Mouse (Mus musculus) intestine, postnatal 0 days (tissue): ENCODE measurements around the gene Ap3m1. TPM values are rescaled to one million over a fixed set of nuclear protein-coding genes. Genes with fewer than 3 reads are reported as not detected.

Experiments
- ATAC-seq: fragments of 200-750 bp; cut with Nextera tagmentation; 2 replicates; pipeline ENCODE4 v1.8.0; 2017; ENCODE audit warnings: mild to moderate bottlenecking, moderate TSS enrichment, moderate library complexity
- H3K27ac ChIP-seq: fragments of 300-500 bp; sonication (generic); 2 replicates; pipeline ENCODE4 v1.5.1; 2014; ENCODE audit warnings: mild to moderate bottlenecking, low read depth, low read length, moderate library complexity
- H3K27me3 ChIP-seq: fragments of 300-500 bp; sonication (generic); replicated peaks from 2 replicates; pipeline ENCODE4 v1.6.1; 2014; ENCODE audit warnings: low read length, mixed read lengths; ENCODE audit not compliant: control insufficient read depth, insufficient read depth
- H3K36me3 ChIP-seq: fragments of 300-500 bp; sonication (generic); 2 replicates; pipeline ENCODE4 v1.6.1; 2014; ENCODE audit warnings: mild to moderate bottlenecking, moderate library complexity; ENCODE audit not compliant: control insufficient read depth, insufficient read depth
- H3K4me1 ChIP-seq: fragments of 300-500 bp; sonication (generic); replicated peaks from 2 replicates; pipeline ENCODE4 v1.6.1; 2014; ENCODE audit warnings: antibody characterized with exemption, low read length, mixed read lengths; ENCODE audit not compliant: control insufficient read depth, insufficient read depth
- H3K4me2 ChIP-seq: fragments of 300-500 bp; sonication (generic); replicated peaks from 2 replicates; pipeline ENCODE4 v1.6.1; 2014; ENCODE audit warnings: low read depth, mild to moderate bottlenecking, moderate library complexity
- H3K4me3 ChIP-seq: fragments of 300-500 bp; sonication (generic); 2 replicates; pipeline ENCODE4 v1.5.1; 2014; ENCODE audit warnings: low read depth, low read length
- H3K9ac ChIP-seq: fragments of 300-500 bp; sonication (generic); 2 replicates; pipeline ENCODE4 v1.6.1; 2014; ENCODE audit warnings: mild to moderate bottlenecking, low read depth, low read length
- H3K9me3 ChIP-seq: fragments of 300-500 bp; sonication (generic); 2 replicates; pipeline ENCODE4 v1.6.1; 2016; ENCODE audit warnings: mixed run types; ENCODE audit not compliant: control insufficient read depth
- CTCF ChIP-seq: sonication (generic); IDR thresholded peaks from 2 replicates; pipeline ENCODE4 v1.5.1; 2016; ENCODE audit warnings: low read depth, mild to moderate bottlenecking, control low read depth, antibody characterized with exemption, moderate library complexity
- WGBS: fragments of 180-500 bp; shearing (Covaris S2); extraction: QIAGEN DNeasy Blood & Tissue Kit; methylation state at CpG from one replicate; pipeline ENCODE4 v1.1.7; 2014; 5-methylcytosine and 5-hydroxymethylcytosine counted together
- polyA plus RNA-seq: library from polyadenylated mRNA; unstranded; fragments of >200 nt; fragmentation: Nextera tagmentation; extraction: Ambion mirVana; gene quantifications from 2 replicates; pipeline ENCODE4 v1.2.1, GENCODE M21; 2015

Gene Ap3m1
- polyA plus RNA-seq, 1 experiment from 2014 or later, result 58.8 TPM

DNA sequence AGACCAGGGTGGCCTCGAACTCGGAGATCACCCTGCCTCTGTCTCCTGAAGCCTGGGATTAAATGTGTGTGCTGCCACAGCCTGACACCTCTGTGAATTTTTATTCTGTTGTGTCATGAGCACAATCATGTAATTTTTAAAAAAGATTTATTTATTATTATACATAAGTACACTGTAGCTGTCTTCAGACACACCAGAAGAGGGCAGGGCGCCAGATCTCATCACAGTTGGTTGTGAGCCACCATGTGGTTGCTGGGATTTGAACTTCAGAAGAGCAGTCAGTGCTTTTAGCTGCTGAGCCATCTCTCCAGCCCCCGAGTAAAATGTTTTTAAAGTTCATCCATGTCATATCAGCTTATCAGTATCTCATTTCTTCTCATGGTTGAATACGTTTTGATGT, 33.4 kb upstream of the Ap3m1 start:
- WGBS, result 67% methylated on average over 5 of the region's 5 CpGs
- no peaks in the 10 kb centered on the region for H3K27me3 ChIP-seq
- no peak overlapping the region for H3K27ac ChIP-seq
- TF ChIP-seq CTCF, result peak; percentile 22; the same call in 1 of the 2 replicates
- H3K9ac ChIP-seq, result no peak overlapping the region
- H3K4me2 ChIP-seq, result no peak overlapping the region
- ATAC-seq, result no peak
- H3K4me1 ChIP-seq, result peaks cover 31% of the 10 kb centered on the region
- no peak overlapping the region for H3K4me3 ChIP-seq
- H3K36me3 ChIP-seq, result no peaks in the 10 kb centered on the region
- H3K9me3 ChIP-seq, result no peaks in the 10 kb centered on the region

- Histone ChIP-seq H3K27ac (no peak overlapping the region), H3K9ac (no peak overlapping the region), H3K36me3 (no peaks in the 10 kb centered on the region), H3K9me3 (no peaks in the 10 kb centered on the region), H3K4me3 (no peak overlapping the region), H3K4me1 (peaks cover 30% of the 10 kb centered on the region), H3K27me3 (no peaks in the 10 kb centered on the region), H3K4me2 (no peak overlapping the region)
- WGBS, result 68% methylated on average over 1 of the region's 1 CpGs
- ATAC-seq, result no peak
- TF ChIP-seq CTCF, result no peak
These were observed 30.5 kb upstream of the Ap3m1 start for GRCm38 (mm10) chr14:21082823-21083222.

DNA sequence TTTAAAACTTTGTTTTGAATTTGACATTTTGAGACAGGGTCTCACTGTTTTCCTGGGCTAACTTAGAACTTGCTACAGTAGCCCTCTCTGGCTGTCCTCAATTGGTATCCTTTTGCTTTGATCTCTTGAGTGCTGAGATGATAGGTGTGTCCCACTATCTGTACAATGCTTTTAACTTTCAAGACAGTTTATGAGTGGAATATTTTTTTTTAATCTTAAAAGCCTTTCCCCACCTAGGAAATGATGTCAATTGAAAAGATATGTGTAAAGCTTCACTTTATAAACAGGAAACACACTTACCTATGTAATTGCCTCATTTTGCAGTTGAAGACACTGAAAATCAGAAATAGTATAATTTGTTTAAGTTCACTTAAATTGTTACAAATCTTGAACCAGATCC, 26.2 kb upstream of the Ap3m1 start:
- H3K9ac ChIP-seq, result no peak overlapping the region
- H3K27me3 ChIP-seq, result no peaks in the 10 kb centered on the region
- H3K36me3 ChIP-seq, result no peaks in the 10 kb centered on the region
- H3K9me3 ChIP-seq, result no peaks in the 10 kb centered on the region
- H3K4me1 ChIP-seq, result peaks cover 9% of the 10 kb centered on the region; the same call in 1 of the 2 replicates
- no peak overlapping the region for H3K27ac ChIP-seq
- H3K4me3 ChIP-seq, result no peak overlapping the region
- H3K4me2 ChIP-seq, result no peak overlapping the region
- TF ChIP-seq CTCF, result no peak
- ATAC-seq, result no peak

- H3K27ac ChIP-seq, result no peak overlapping the region
- 0 out of 2 replicates have a peak, but pooled peaks cover 7% of the 10 kb centered on the region for H3K4me1 ChIP-seq
- no peak for ATAC-seq
- H3K4me3 ChIP-seq, result no peak overlapping the region
- H3K36me3 ChIP-seq, result no peaks in the 10 kb centered on the region
- no peaks in the 10 kb centered on the region for H3K9me3 ChIP-seq
- TF ChIP-seq CTCF, result no peak
- no peak overlapping the region for H3K4me2 ChIP-seq
- WGBS, result 74% methylated on average over 4 of the region's 4 CpGs
- no peaks in the 10 kb centered on the region for H3K27me3 ChIP-seq
- H3K9ac ChIP-seq, result no peak overlapping the region
These were observed 25.6 kb upstream of the Ap3m1 start for GRCm38 (mm10) chr14:21077939-21078338.

DNA sequence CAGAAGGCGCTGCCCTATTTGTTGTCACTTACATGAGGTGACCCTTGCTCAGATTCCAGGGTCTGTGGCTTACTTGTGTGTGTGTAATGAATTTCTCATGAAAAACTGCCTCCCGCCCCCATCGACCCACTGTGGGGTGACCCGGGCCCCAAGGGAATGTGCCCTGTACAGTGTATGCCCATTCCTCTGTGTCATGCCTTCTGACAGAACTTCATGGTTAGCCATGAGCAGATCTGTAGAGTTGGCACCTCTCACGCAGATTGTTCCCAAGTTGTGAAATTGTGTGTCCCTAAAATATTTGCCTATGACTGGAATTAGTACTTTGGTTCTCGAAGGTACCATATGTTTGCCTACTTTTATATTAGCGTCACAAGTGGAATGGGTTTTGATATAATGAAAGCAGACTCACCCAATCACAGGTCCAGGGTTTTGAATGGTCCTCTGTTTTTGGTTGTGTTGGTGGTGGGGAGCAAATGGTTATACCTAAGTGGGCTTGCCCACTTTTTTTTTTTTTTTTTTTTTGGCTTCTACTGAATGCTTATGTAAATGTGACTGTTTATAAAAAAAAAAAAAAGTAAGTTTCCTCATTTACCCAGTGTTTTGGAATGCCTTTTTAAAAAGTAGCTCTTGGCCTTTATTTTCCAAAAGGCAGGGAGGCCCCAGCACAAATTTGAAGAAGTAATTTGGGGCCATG, 24.3 kb upstream of the Ap3m1 start:
- Histone ChIP-seq H3K4me1 (0 out of 2 replicates have a peak, but pooled peaks cover 7% of the 10 kb centered on the region), H3K27me3 (no peaks in the 10 kb centered on the region), H3K4me3 (peak overlapping the region; percentile 59), H3K4me2 (peak overlapping the region; percentile 85), H3K36me3 (no peaks in the 10 kb centered on the region), H3K9ac (peak overlapping the region; percentile 68), H3K27ac (peak overlapping the region; percentile 89), H3K9me3 (no peaks in the 10 kb centered on the region)
- WGBS, result 27% methylated on average over 7 of the region's 7 CpGs
- no peak for TF ChIP-seq CTCF
- peak; percentile 9; the same call in 1 of the 2 replicates for ATAC-seq

- H3K27ac ChIP-seq, result peak overlapping the region; percentile 89
- H3K9ac ChIP-seq, result peak overlapping the region; percentile 68
- TF ChIP-seq CTCF, result no peak
- peak overlapping the region; percentile 59 for H3K4me3 ChIP-seq
- no peaks in the 10 kb centered on the region for H3K9me3 ChIP-seq
- under 1% methylated on average over 57 of the region's 59 CpGs for WGBS
- peak overlapping the region; percentile 85 for H3K4me2 ChIP-seq
- peak; percentile 99 for ATAC-seq
- H3K27me3 ChIP-seq, result no peaks in the 10 kb centered on the region
- H3K36me3 ChIP-seq, result no peaks in the 10 kb centered on the region
- H3K4me1 ChIP-seq, result 0 out of 2 replicates have a peak, but pooled peaks cover 7% of the 10 kb centered on the region
These were observed 23.6 kb upstream of the Ap3m1 start for GRCm38 (mm10) chr14:21075751-21076500.
